Mouse (Mus musculus) liver, adult 2 months (tissue): Measurements from ENCODE around the gene Ric1. TPM values are rescaled to one million over a fixed set of nuclear protein-coding genes. Genes with fewer than 3 reads are reported as not detected.
"Not testable (repeated sequence)": the region's sequence is repeated elsewhere in the genome, so short reads cannot be mapped to it uniquely, and the experiment has no call there.

Experiments
- DNase-seq: peaks from one replicate; pipeline ENCODE4 v3.0.0-alpha.2; 2011; ENCODE audit warnings: low read depth, low spot score; ENCODE audit errors: extremely low read depth
- H3K27ac ChIP-seq: fragments of 200-500 bp; replicated peaks from 2 replicates; pipeline ENCODE4 v1.5.1; 2012; ENCODE audit warnings: low read depth, mild to moderate bottlenecking, control low read depth, inconsistent platforms, low read length; ENCODE audit not compliant: insufficient read depth
- H3K27me3 ChIP-seq: fragments of 200-500 bp; 2 replicates; pipeline ENCODE4 v1.6.1; 2012; ENCODE audit warnings: mild to moderate bottlenecking, moderate library complexity, low read length, inconsistent platforms; ENCODE audit not compliant: control insufficient read depth, insufficient read depth
- H3K36me3 ChIP-seq: fragments of 200-500 bp; 2 replicates; pipeline ENCODE4 v1.6.1; 2012; ENCODE audit warnings: low read length, inconsistent platforms; ENCODE audit not compliant: control insufficient read depth, insufficient read depth
- H3K4me1 ChIP-seq: fragments of 200-500 bp; 2 replicates; pipeline ENCODE4 v1.6.1; 2011; ENCODE audit warnings: low read length; ENCODE audit not compliant: control insufficient read depth, insufficient read depth
- H3K4me3 ChIP-seq: fragments of 200-500 bp; 2 replicates; pipeline ENCODE4 v1.5.1; 2011; ENCODE audit warnings: low read depth, mild to moderate bottlenecking, control low read depth, low read length, moderate library complexity; ENCODE audit not compliant: insufficient read depth
- H3K79me2 ChIP-seq: fragments of 200-500 bp; 2 replicates; pipeline ENCODE4 v1.6.1; 2012; ENCODE audit warnings: inconsistent platforms, mild to moderate bottlenecking, low read length, moderate library complexity; ENCODE audit not compliant: control insufficient read depth, insufficient read depth
- H3K9ac ChIP-seq: fragments of 200-500 bp; 2 replicates; pipeline ENCODE4 v1.6.1; 2012; ENCODE audit warnings: low read depth, mild to moderate bottlenecking, control low read depth, inconsistent platforms, low read length
- CTCF ChIP-seq: fragments of 200-500 bp; IDR thresholded peaks from 2 replicates; pipeline ENCODE4 v1.5.1; 2011; ENCODE audit warnings: low read depth, low read length, control low read depth
- POLR2A ChIP-seq: fragments of 200-500 bp; IDR thresholded peaks from 2 replicates; pipeline ENCODE4 v1.6.1; 2011; ENCODE audit warnings: low read length, control low read depth; ENCODE audit not compliant: insufficient read depth; ENCODE audit errors: extremely low read depth
- WGBS: fragments of 180-500 bp; shearing (Covaris S2); methylation state at CpG from one replicate; pipeline ENCODE4 v1.1.7; 2018; 5-methylcytosine and 5-hydroxymethylcytosine counted together
- polyA plus RNA-seq: library from polyadenylated mRNA; depleted of rRNA; stranded (reverse); fragments of >200 nt; gene quantifications from 2 replicates; pipeline ENCODE4 v1.2.3, GENCODE M21; 2012
- total RNA-seq: library from RNA; depleted of rRNA; stranded (reverse); fragments of >200 nt; gene quantifications from 2 replicates; pipeline ENCODE4 v1.2.3, GENCODE M21; 2014

Ric1 gene
- total and polyA plus RNA-seq, 2 experiments: 5.4 to 39.3 TPM

DNA sequence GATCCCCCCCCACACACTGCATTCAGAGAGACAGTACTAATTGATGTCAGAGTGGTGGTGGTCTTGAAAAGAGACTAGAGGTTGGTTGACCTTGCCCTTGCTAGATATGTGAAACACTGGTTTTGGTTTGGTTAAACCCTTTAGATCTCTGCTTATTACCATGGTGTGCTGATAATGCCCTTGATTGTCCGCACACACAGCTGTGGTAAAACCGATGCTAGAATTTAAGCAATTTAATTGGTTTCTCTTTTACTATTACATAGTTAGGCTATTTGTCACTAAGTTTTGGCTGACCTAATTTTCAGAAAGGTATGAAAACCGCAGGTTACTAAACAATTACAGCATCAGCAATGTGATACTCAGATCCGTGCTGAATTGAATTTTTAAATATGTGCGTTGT lies 1.6 kb downstream of the Ric1 start:
- DNase-seq: peak; percentile 54
- Histone ChIP-seq H3K9ac (peak overlapping the region; percentile 95; the same call in 1 of the 2 replicates), H3K4me1 (peaks cover 12% of the 10 kb centered on the region), H3K79me2 (peaks cover 14% of the 10 kb centered on the region), H3K4me3 (peak overlapping the region; percentile 96), H3K27me3 (no peaks in the 10 kb centered on the region), H3K36me3 (0 out of 2 replicates have a peak, but pooled peaks cover 5% of the 10 kb centered on the region), H3K27ac (peak overlapping the region; percentile 84; the same call in 1 of the 2 replicates)
- no peak for TF ChIP-seq CTCF
- TF ChIP-seq POLR2A: no peak
- 8% methylated on average over 5 of the region's 5 CpGs for WGBS

DNA sequence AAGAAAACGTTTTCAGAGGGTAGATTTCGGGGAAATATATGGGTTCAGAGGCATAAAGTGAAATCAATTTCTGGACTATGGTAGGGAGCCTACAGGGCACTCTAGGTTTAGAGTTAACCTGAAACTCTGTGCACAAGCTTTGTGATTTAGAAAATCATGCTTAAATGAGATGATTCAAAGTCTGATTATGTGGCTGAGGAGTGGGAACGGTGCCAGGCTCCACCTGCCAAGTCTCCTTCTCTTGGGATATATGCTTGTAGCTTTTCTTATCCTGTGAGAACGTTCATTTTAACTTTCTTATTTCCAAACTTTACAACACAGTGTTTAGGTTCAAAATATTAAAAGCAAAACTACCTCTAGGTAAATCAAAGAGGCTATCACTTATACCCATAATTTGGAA lies 2.5 kb downstream of the Ric1 start:
- TF ChIP-seq POLR2A (no peak), CTCF (no peak)
- peak; percentile 27 for DNase-seq
- Histone ChIP-seq H3K79me2 (peaks cover 18% of the 10 kb centered on the region), H3K36me3 (0 out of 2 replicates have a peak, but pooled peaks cover 3% of the 10 kb centered on the region), H3K4me1 (peaks cover 15% of the 10 kb centered on the region), H3K9ac (no peak overlapping the region), H3K4me3 (no peak overlapping the region), H3K27ac (no peak overlapping the region), H3K27me3 (no peaks in the 10 kb centered on the region)
- 39% methylated on average over 4 of the region's 4 CpGs for WGBS

DNA sequence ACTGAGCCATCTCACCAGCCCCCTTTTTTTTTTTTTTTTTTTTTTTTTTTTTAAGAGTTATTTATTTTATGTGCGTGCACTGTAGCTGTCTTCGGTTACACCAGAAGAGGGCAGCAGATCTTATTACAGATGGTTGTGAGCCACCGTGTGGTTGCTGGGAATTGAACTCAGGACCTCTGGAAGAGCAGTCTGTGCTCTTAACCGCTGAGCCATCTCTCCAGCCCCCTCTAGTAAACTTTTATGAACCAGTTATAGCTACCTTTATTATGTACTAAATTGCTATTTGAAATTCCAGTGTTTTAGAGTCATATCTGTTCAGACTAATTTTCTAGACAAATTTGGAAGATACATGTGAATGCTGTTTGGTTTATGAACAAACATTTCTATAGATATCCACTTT lies 3.5 kb downstream of the Ric1 start:
- H3K4me1 ChIP-seq: peaks cover 13% of the 10 kb centered on the region
- H3K9ac ChIP-seq, H3K27me3 ChIP-seq, H3K4me3 ChIP-seq, H3K27ac ChIP-seq, DNase-seq, H3K36me3 ChIP-seq: not testable (repeated sequence)
- WGBS: 98% methylated on average over 4 of the region's 4 CpGs
- peaks cover 18% of the 10 kb centered on the region for H3K79me2 ChIP-seq

DNA sequence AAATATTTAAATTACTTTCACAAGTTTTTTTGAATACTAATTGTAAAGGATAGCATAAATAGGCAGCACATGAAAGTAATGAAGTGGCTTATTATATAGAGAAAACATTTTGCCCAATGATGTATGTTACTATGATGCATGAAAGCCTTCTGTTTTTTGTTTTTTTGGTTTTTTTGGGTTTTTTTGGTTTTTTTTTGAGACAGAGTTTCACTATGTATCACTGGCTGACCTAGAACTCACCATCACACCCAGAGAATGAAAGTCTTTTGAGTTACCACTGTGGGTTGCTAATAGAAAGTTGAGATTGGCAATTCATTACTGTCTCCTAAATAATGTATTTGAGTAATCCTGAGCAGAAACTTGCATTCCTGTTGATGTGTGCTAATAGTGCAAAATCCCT lies 4.8 kb downstream of the Ric1 start:
- H3K36me3 ChIP-seq: no peaks in the 10 kb centered on the region
- no peaks in the 10 kb centered on the region for H3K27me3 ChIP-seq
- peaks cover 20% of the 10 kb centered on the region for H3K79me2 ChIP-seq
- H3K9ac ChIP-seq: no peak overlapping the region
- TF ChIP-seq CTCF: no peak
- TF ChIP-seq POLR2A: no peak
- no peak overlapping the region for H3K4me3 ChIP-seq
- no peak for DNase-seq
- H3K27ac ChIP-seq: no peak overlapping the region
- peaks cover 7% of the 10 kb centered on the region; the same call in 1 of the 2 replicates for H3K4me1 ChIP-seq

DNA sequence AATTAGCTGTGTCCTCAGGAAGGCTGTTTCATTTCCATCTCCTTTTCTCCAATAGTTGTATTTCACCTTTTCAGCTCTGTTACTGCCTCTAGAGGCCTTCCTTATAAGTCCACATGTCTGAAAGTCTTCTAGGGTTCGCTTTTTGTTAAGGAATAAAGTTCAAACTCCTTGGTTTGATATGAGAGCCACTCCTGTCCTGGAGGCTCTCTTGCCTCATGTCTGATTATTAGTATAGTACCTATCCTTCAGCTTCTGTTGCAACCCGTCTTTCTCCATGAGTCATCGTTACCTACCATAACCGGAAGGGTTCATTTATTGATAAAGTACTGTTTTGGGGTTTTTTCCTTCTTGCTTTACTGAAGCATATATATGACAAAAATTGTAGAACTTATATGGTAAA lies 5.2 kb downstream of the Ric1 start:
- Histone ChIP-seq H3K27me3 (no peaks in the 10 kb centered on the region), H3K79me2 (peaks cover 19% of the 10 kb centered on the region), H3K4me3 (no peak overlapping the region), H3K9ac (no peak overlapping the region), H3K27ac (no peak overlapping the region), H3K4me1 (peaks cover 7% of the 10 kb centered on the region; the same call in 1 of the 2 replicates), H3K36me3 (no peaks in the 10 kb centered on the region)
- no peak for DNase-seq
- 83% methylated on average over 4 of the region's 4 CpGs for WGBS
- TF ChIP-seq CTCF: no peak
- TF ChIP-seq POLR2A: no peak

DNA sequence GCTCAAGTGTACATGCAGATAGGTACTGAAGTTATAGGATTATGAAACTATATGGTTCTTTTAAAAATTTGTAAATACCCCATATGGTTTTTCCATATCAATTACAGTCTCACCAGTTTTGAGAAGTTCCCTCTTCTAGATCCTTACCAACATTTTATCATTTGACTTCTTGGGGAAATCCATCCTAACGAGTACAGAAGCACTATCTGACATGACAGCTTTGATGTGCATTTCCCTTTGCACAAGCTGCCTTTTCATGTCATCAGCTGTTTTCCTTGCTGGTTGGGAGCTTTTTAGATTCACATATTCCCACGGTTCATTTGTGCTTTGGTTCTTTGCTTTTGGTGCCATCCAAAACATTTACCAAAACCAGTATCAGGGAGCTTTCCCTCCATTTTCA lies 6.5 kb downstream of the Ric1 start:
- DNase-seq: no peak
- 79% methylated on average over 2 of the region's 2 CpGs for WGBS
- H3K4me1 ChIP-seq: peaks cover 10% of the 10 kb centered on the region
- no peaks in the 10 kb centered on the region for H3K36me3 ChIP-seq
- no peak overlapping the region for H3K9ac ChIP-seq
- no peak overlapping the region for H3K4me3 ChIP-seq
- H3K27me3 ChIP-seq: no peaks in the 10 kb centered on the region
- no peak overlapping the region for H3K27ac ChIP-seq
- H3K79me2 ChIP-seq: peaks cover 11% of the 10 kb centered on the region; the same call in 1 of the 2 replicates
- no peak for TF ChIP-seq POLR2A
